23 mouse cellular contexts compared by ENCODE assay signal in the genomic region with DNA sequence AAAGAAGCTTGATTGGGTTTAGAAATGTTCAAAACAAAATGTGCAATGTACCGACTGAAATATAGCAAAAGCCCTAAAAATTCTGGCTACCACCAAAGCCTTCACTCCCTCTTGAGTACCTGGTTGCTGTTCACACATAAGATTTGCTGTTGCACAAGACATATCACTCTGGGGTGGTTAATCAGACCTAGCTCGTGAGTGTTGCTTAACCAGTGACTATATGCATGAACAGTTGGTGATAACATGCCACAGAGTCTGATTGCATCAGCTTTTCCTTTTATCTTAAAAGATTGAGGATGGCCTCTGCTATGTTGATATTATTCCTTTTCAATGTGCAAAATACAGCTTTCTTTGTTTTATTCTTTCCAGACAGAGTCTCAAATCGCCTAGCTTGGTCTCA. TPM values are rescaled to one million over a fixed set of nuclear protein-coding genes. Genes with fewer than 3 reads are reported as not detected.
"Had no signal": no experiment of that assay in that cellular context is flagged by ENCODE, and none has a peak within 500 bp of the region (broad histone marks: within the 10 kb centered on the region; RNA-seq: fewer than 3 reads in every experiment).

No protein-coding gene starts in this region.

- H3K9ac ChIP-seq: forebrain, postnatal 0 days; heart, embryonic 12.5 days; hindbrain, embryonic 12.5 days; hindbrain, embryonic 14.5 days; intestine, embryonic 15.5 days; limb, embryonic 12.5 days; liver, embryonic 13.5 days had no signal

- DNase-seq: forebrain, postnatal 0 days; gastrocnemius, postnatal 14 days; gastrocnemius, postnatal 36 days; heart, adult 18-20 months; heart, postnatal 10 days; heart, postnatal 4 days; kidney, adult 18-20 months; kidney, adult 8-10 months; kidney, postnatal 10 days; kidney, postnatal 25 days; kidney, postnatal 4 days; liver, embryonic 13.5 days had no signal

- H3K4me3 ChIP-seq: heart, embryonic 10.5 days; heart, embryonic 12.5 days; hindbrain, embryonic 10.5 days; hindbrain, embryonic 12.5 days; intestine, embryonic 15.5 days; layer of hippocampus, adult 2 months; limb, embryonic 10.5 days; limb, embryonic 12.5 days; liver, embryonic 13.5 days had no signal

- ATAC-seq: forebrain, postnatal 0 days; hindbrain, embryonic 16.5 days; inflammation-experienced regulatory T-cells, adult 6 months; intestine, embryonic 15.5 days had no signal

- H3K4me1 ChIP-seq: heart, embryonic 10.5 days; heart, embryonic 12.5 days; hindbrain, embryonic 10.5 days; hindbrain, embryonic 12.5 days; intestine, embryonic 15.5 days; limb, embryonic 10.5 days; limb, embryonic 12.5 days; liver, embryonic 13.5 days had no signal

- H3K27ac ChIP-seq: heart, embryonic 10.5 days; hindbrain, embryonic 10.5 days; hindbrain, embryonic 12.5 days; hindbrain, embryonic 14.5 days; intestine, embryonic 15.5 days; layer of hippocampus, adult 2 months; limb, embryonic 10.5 days; limb, embryonic 12.5 days; liver, embryonic 13.5 days had no signal

- H3K36me3 ChIP-seq: heart, embryonic 10.5 days; heart, embryonic 12.5 days; hindbrain, embryonic 10.5 days; hindbrain, embryonic 12.5 days; intestine, embryonic 15.5 days; limb, embryonic 10.5 days; limb, embryonic 12.5 days; liver, embryonic 13.5 days had no signal

- H3K27me3 ChIP-seq: heart, embryonic 12.5 days; hindbrain, embryonic 12.5 days; intestine, embryonic 15.5 days; limb, embryonic 12.5 days; liver, embryonic 13.5 days had no signal

RNA-seq across cellular contexts. Expression of a gene that starts 38.3 kb away (rescaled TPM):
- polyA plus RNA-seq: inflammation-experienced regulatory T-cells, adult 6 months had no signal
